Mouse (Mus musculus) stomach, postnatal 0 days (tissue): ENCODE data around the gene Golga4.

Experiments used
- CTCF ChIP-seq: IDR thresholded peaks from 2 replicates; pipeline ENCODE4 v1.5.1; 2016; ENCODE audit warnings: antibody characterized with exemption, low read depth, mild to moderate bottlenecking, moderate library complexity
- EP300 ChIP-seq: optimal IDR thresholded peaks from 2 replicates; pipeline ENCODE3; 2016; ENCODE audit warnings: antibody characterized with exemption

- TF ChIP-seq CTCF (no peak), EP300 (no peak)
Observed at GRCm38 (mm10) chr9:118537463-118538339, 31.6 kb downstream of the Golga4 start.
